Mouse (Mus musculus) bone marrow macrophage, adult 2 months (primary cell): ENCODE measurements at regions not wholly inside any gene's neighbourhood (a gene's known extent, or its start where the extent isn't known, plus 50 kb on each side); places are given as distances from the start of the nearest gene placed in this dataset.

Experiments
- CTCF ChIP-seq: IDR thresholded peaks from 2 replicates; pipeline ENCODE4 v1.5.1; 2012; ENCODE audit warnings: low read depth, mild to moderate bottlenecking, low read length, moderate library complexity
- POLR2A ChIP-seq: IDR thresholded peaks from 2 replicates; pipeline ENCODE4 v1.6.1; 2012; ENCODE audit warnings: mild to moderate bottlenecking, low read depth, low read length, borderline replicate concordance

DNA sequence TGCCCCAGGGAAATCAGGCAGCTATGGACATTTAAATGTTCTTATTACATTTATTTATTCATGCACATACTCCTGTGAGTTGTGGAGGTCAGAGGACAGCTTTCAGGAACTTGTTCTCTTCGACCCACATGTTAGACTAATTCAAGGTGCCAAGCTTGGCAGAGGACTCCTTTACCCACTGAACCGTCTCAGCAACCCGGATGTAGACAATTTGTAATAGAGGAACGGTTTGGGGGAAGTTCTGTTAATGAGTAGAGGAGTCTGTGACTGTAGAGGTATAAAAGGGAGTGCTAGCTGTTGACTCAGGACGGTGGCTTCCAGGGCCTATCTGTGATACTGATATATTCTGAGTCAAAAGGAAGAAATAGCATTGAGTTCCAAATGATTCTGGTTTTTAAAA, 107.4 kb upstream of the Magi1 start:
- no peak for TF ChIP-seq CTCF
- no peak for TF ChIP-seq POLR2A
